Mouse (Mus musculus) lung, postnatal 0 days (tissue): ENCODE measurements around the gene Ferd3l. TPM values are rescaled to one million over a fixed set of nuclear protein-coding genes. Genes with fewer than 3 reads are reported as not detected.

Source experiments
- ATAC-seq: fragments of 200-750 bp; cut with Nextera tagmentation; 2 replicates; pipeline ENCODE4 v1.8.0; 2017; ENCODE audit warnings: moderate library complexity
- DNase-seq: peaks from one replicate; pipeline ENCODE4 v3.0.0-alpha.2; 2016; ENCODE audit warnings: low spot score
- H3K27ac ChIP-seq: fragments of 300-500 bp; sonication (generic); 2 replicates; pipeline ENCODE4 v1.5.1; 2014; ENCODE audit warnings: antibody characterized with exemption, mild to moderate bottlenecking, low read length, mixed read lengths
- H3K27me3 ChIP-seq: fragments of 300-500 bp; sonication (generic); replicated peaks from 2 replicates; pipeline ENCODE4 v1.6.1; 2014; ENCODE audit warnings: low read length, mixed read lengths; ENCODE audit not compliant: insufficient read depth
- H3K36me3 ChIP-seq: fragments of 300-500 bp; sonication (generic); 2 replicates; pipeline ENCODE4 v1.6.1; 2014; ENCODE audit warnings: low read length, mixed read lengths; ENCODE audit not compliant: insufficient read depth
- H3K4me1 ChIP-seq: fragments of 300-500 bp; sonication (generic); 2 replicates; pipeline ENCODE4 v1.6.1; 2014; ENCODE audit warnings: antibody characterized with exemption, low read depth, low read length, mixed read lengths; ENCODE audit not compliant: insufficient read depth
- H3K4me2 ChIP-seq: fragments of 300-500 bp; sonication (generic); replicated peaks from 2 replicates; pipeline ENCODE4 v1.6.1; 2014; ENCODE audit warnings: low read depth, mild to moderate bottlenecking, low read length, moderate library complexity, mixed read lengths
- H3K4me3 ChIP-seq: fragments of 300-500 bp; sonication (generic); 2 replicates; pipeline ENCODE4 v1.5.1; 2014; ENCODE audit warnings: low read depth, low read length
- H3K9ac ChIP-seq: fragments of 300-500 bp; sonication (generic); replicated peaks from 2 replicates; pipeline ENCODE4 v1.6.1; 2014; ENCODE audit warnings: low read depth, mild to moderate bottlenecking
- H3K9me3 ChIP-seq: fragments of 300-500 bp; sonication (generic); 2 replicates; pipeline ENCODE4 v1.6.1; 2016; ENCODE audit warnings: low read length, mixed read lengths
- CTCF ChIP-seq: IDR thresholded peaks from 2 replicates; pipeline ENCODE4 v1.5.1; 2016; ENCODE audit warnings: antibody characterized with exemption, mild to moderate bottlenecking
- EP300 ChIP-seq: IDR thresholded peaks from 2 replicates; pipeline ENCODE4 v1.6.1; 2016; ENCODE audit warnings: antibody characterized with exemption, mild to moderate bottlenecking, control low read depth
- WGBS: fragments of 180-500 bp; shearing (Covaris S2); extraction: QIAGEN DNeasy Blood & Tissue Kit; methylation state at CpG from one replicate; pipeline ENCODE4 v1.1.7; 2014; 5-methylcytosine and 5-hydroxymethylcytosine counted together
- polyA plus RNA-seq: library from polyadenylated mRNA; unstranded; fragments of >200 nt; fragmentation: Nextera tagmentation; extraction: Ambion mirVana; gene quantifications from 2 replicates; pipeline ENCODE4 v1.2.1, GENCODE M21; 2015

Ferd3l gene
- polyA plus RNA-seq, 1 experiment from 2014 or later: not detected

GRCm38 (mm10) chr12:33964427-33964826 is 36.2 kb downstream of the Ferd3l start:
- no peak overlapping the region for H3K4me2 ChIP-seq

DNA sequence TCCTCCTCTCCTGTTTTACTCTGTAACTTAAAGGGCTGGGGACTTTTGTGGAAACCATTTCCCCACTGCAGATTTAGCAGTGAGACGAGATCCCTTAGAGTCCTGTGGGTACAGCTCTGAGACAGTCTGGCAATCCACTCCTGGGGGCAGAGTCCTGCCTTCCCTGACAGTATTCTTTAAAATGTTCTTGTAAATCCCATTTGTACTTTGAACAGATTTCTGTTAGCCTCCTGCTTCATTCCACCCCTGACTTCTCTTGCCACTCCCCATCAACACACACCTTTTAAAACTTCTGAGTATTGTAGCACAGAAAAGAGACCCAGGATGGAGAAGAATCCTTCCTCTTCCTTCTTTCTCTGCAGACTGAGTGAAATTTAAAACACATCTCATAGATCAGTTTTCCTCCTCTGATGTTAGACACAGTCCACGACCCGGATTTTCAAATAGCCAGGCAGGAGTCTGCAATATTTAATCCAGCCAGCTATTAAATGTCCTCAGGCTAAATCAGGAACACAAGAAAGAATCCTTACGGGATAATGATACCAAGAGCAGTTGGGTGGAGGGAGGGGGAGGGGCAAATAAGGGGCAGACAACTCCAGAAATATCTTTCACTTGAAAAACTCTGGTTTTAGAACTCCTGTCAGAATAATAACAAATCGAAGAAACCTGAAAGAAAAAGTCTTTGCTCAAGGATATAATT is 37.6 kb downstream of the Ferd3l start:
- TF ChIP-seq EP300 (no peak), CTCF (no peak)
- Histone ChIP-seq H3K9me3 (no peaks in the 10 kb centered on the region), H3K4me3 (no peak overlapping the region), H3K9ac (no peak overlapping the region), H3K4me1 (no peaks in the 10 kb centered on the region), H3K36me3 (no peaks in the 10 kb centered on the region), H3K27ac (no peak overlapping the region), H3K27me3 (peaks cover 77% of the 10 kb centered on the region), H3K4me2 (no peak overlapping the region)
- DNase-seq (no peak), ATAC-seq (no peak)
- 12% methylated on average over 5 of the region's 5 CpGs for WGBS

More at GRCm38 (mm10) chr12:33964427-33964826, 36.2 kb downstream of the Ferd3l start:
- Histone ChIP-seq H3K27me3 (peaks cover 80% of the 10 kb centered on the region), H3K27ac (no peak overlapping the region), H3K4me1 (no peaks in the 10 kb centered on the region), H3K36me3 (no peaks in the 10 kb centered on the region), H3K4me3 (no peak overlapping the region), H3K9ac (no peak overlapping the region), H3K9me3 (no peaks in the 10 kb centered on the region)
- 29% methylated on average over 2 of the region's 2 CpGs for WGBS
- ATAC-seq (no peak), DNase-seq (no peak)
- TF ChIP-seq CTCF (no peak), EP300 (no peak)

- H3K4me3 ChIP-seq: no peak overlapping the region
- no peak overlapping the region for H3K27ac ChIP-seq
- DNase-seq: no peak
- H3K4me1 ChIP-seq: no peaks in the 10 kb centered on the region
- H3K4me2 ChIP-seq: no peak overlapping the region
- ATAC-seq: no peak
- TF ChIP-seq CTCF (no peak), EP300 (no peak)
- no peak overlapping the region for H3K9ac ChIP-seq
- H3K9me3 ChIP-seq: no peaks in the 10 kb centered on the region
- H3K27me3 ChIP-seq: peaks cover 68% of the 10 kb centered on the region
- WGBS: 2% methylated on average over 35 of the region's 35 CpGs
- no peaks in the 10 kb centered on the region for H3K36me3 ChIP-seq
Measured at GRCm38 (mm10) chr12:33966490-33967415, 38.5 kb downstream of the Ferd3l start.

- no peaks in the 10 kb centered on the region for H3K9me3 ChIP-seq
- no peak overlapping the region for H3K27ac ChIP-seq
- H3K36me3 ChIP-seq: no peaks in the 10 kb centered on the region
- DNase-seq: no peak
- 2% methylated on average over 21 of the region's 21 CpGs for WGBS
- no peak for ATAC-seq
- no peak overlapping the region for H3K4me2 ChIP-seq
- no peak overlapping the region for H3K4me3 ChIP-seq
- H3K27me3 ChIP-seq: peaks cover 61% of the 10 kb centered on the region
- TF ChIP-seq EP300: no peak
- TF ChIP-seq CTCF: no peak
- no peak overlapping the region for H3K9ac ChIP-seq
- H3K4me1 ChIP-seq: no peaks in the 10 kb centered on the region
Measured at GRCm38 (mm10) chr12:33967514-33967913, 39.3 kb downstream of the Ferd3l start.

GRCm38 (mm10) chr12:33968041-33968897 is 40.0 kb downstream of the Ferd3l start:
- no peaks in the 10 kb centered on the region for H3K36me3 ChIP-seq

GRCm38 (mm10) chr12:33968898-33969178 is 40.6 kb downstream of the Ferd3l start:
- TF ChIP-seq EP300 (no peak), CTCF (no peak)
- Histone ChIP-seq H3K4me3 (no peak overlapping the region), H3K27me3 (peaks cover 49% of the 10 kb centered on the region)

More at GRCm38 (mm10) chr12:33968041-33968897, 40.0 kb downstream of the Ferd3l start:
- Histone ChIP-seq H3K4me3 (no peak overlapping the region), H3K9ac (no peak overlapping the region), H3K4me2 (no peak overlapping the region), H3K9me3 (no peaks in the 10 kb centered on the region), H3K27me3 (peaks cover 55% of the 10 kb centered on the region), H3K4me1 (no peaks in the 10 kb centered on the region), H3K27ac (no peak overlapping the region)
- ATAC-seq (no peak), DNase-seq (no peak)
- WGBS: under 1% methylated on average over 37 of the region's 37 CpGs
- TF ChIP-seq EP300 (no peak), CTCF (no peak)

More at GRCm38 (mm10) chr12:33968898-33969178, 40.6 kb downstream of the Ferd3l start:
- Histone ChIP-seq H3K4me1 (no peaks in the 10 kb centered on the region), H3K4me2 (no peak overlapping the region), H3K9ac (no peak overlapping the region), H3K9me3 (no peaks in the 10 kb centered on the region), H3K36me3 (no peaks in the 10 kb centered on the region), H3K27ac (no peak overlapping the region)
- ATAC-seq (no peak), DNase-seq (no peak)
- WGBS: 11% methylated on average over 4 of the region's 4 CpGs

Other genes starting within 250 kb of the Ferd3l start
- 0.13 and 0.14 TPM in 2 replicates for gene Twist1, start 29.2 kb downstream of the Ferd3l start, polyA plus RNA-seq